Mouse (Mus musculus): ENCODE data around the gene Enpp6.
"Not testable (repeated sequence)": the region's sequence is repeated elsewhere in the genome, so short reads cannot be mapped to it uniquely, and the experiment has no call there.

Gene Enpp6

GRCm38 (mm10) chr8:46995931-46996664, 9.4 kb downstream of the Enpp6 start:
- no peak for DNase-seq (ENCODE audit: low spot score in 2 of 2)

- no peak for DNase-seq (ENCODE audit: low spot score in 2 of 2)
These were observed 19.0 kb downstream of the Enpp6 start for GRCm38 (mm10) chr8:47005676-47006075.

- DNase-seq (ENCODE audit: low spot score in 2 of 2): no peak
These were observed 20.1 kb downstream of the Enpp6 start for GRCm38 (mm10) chr8:47006785-47007184.

GRCm38 (mm10) chr8:47008220-47008773, 21.6 kb downstream of the Enpp6 start:
- no peak for DNase-seq (ENCODE audit: low spot score in 2 of 2)

- DNase-seq (ENCODE audit: low spot score in 2 of 2): peak; percentile 42 to 76
These were observed 29.7 kb downstream of the Enpp6 start for GRCm38 (mm10) chr8:47016268-47016946.

GRCm38 (mm10) chr8:47021135-47021555, 34.5 kb downstream of the Enpp6 start:
- DNase-seq (ENCODE audit: low spot score in 2 of 2): no peak

- no peak for DNase-seq (ENCODE audit: low spot score in 2 of 2)
These were observed 37.9 kb downstream of the Enpp6 start for GRCm38 (mm10) chr8:47024612-47025011.

- DNase-seq (ENCODE audit: low spot score in 2 of 2): no peak
These were observed 40.3 kb downstream of the Enpp6 start for GRCm38 (mm10) chr8:47026841-47027490.

GRCm38 (mm10) chr8:47028474-47028873, 41.8 kb downstream of the Enpp6 start:
- DNase-seq (ENCODE audit: low spot score in 2 of 2): no peak

- DNase-seq (ENCODE audit: low spot score in 2 of 2): no peak
These were observed 43.6 kb downstream of the Enpp6 start for GRCm38 (mm10) chr8:47030321-47030720.

- no peak for DNase-seq (ENCODE audit: low spot score in 2 of 2)
These were observed 45.4 kb downstream of the Enpp6 start for GRCm38 (mm10) chr8:47032081-47032480.

GRCm38 (mm10) chr8:47033976-47034375, 47.3 kb downstream of the Enpp6 start:
- no peak for DNase-seq (ENCODE audit: low spot score in 2 of 2)

GRCm38 (mm10) chr8:47036501-47036900, 49.8 kb downstream of the Enpp6 start:
- no peak for DNase-seq (ENCODE audit: low spot score in 2 of 2)

- no peak for DNase-seq (ENCODE audit: low spot score in 2 of 2)
These were observed 50.7 kb downstream of the Enpp6 start for GRCm38 (mm10) chr8:47037405-47037804.

GRCm38 (mm10) chr8:47040215-47040614, 53.5 kb downstream of the Enpp6 start:
- DNase-seq (ENCODE audit: low spot score in 2 of 2): not testable (repeated sequence)

- DNase-seq (ENCODE audit: low spot score in 2 of 2): no peak
These were observed 59.7 kb downstream of the Enpp6 start for GRCm38 (mm10) chr8:47046340-47046739.

- DNase-seq (ENCODE audit: low spot score in 2 of 2): no peak
These were observed 60.5 kb downstream of the Enpp6 start for GRCm38 (mm10) chr8:47047146-47047545.

- no peak for DNase-seq (ENCODE audit: low spot score in 2 of 2)
These were observed 61.9 kb downstream of the Enpp6 start for GRCm38 (mm10) chr8:47048584-47048983.

GRCm38 (mm10) chr8:47052643-47053042, 66.0 kb downstream of the Enpp6 start:
- no peak for DNase-seq (ENCODE audit: low spot score in 2 of 2)

GRCm38 (mm10) chr8:47056086-47056485, 69.4 kb downstream of the Enpp6 start:
- DNase-seq (ENCODE audit: low spot score in 2 of 2): no peak

- no peak for DNase-seq (ENCODE audit: low spot score in 2 of 2)
These were observed 71.8 kb downstream of the Enpp6 start for GRCm38 (mm10) chr8:47058526-47058925.

GRCm38 (mm10) chr8:47058971-47059370, 72.3 kb downstream of the Enpp6 start:
- DNase-seq (ENCODE audit: low spot score in 2 of 2): no peak
